Mouse (Mus musculus) liver, embryonic 14.5 days (tissue): ENCODE measurements around the gene Smim13.

Source experiments
- CTCF ChIP-seq: IDR thresholded peaks from 2 replicates; pipeline ENCODE4 v1.5.1; 2016; ENCODE audit warnings: antibody characterized with exemption, low read depth, control low read depth
- EP300 ChIP-seq: IDR thresholded peaks from 2 replicates; pipeline ENCODE4 v1.6.1; 2016; ENCODE audit warnings: antibody characterized with exemption, low read depth

DNA sequence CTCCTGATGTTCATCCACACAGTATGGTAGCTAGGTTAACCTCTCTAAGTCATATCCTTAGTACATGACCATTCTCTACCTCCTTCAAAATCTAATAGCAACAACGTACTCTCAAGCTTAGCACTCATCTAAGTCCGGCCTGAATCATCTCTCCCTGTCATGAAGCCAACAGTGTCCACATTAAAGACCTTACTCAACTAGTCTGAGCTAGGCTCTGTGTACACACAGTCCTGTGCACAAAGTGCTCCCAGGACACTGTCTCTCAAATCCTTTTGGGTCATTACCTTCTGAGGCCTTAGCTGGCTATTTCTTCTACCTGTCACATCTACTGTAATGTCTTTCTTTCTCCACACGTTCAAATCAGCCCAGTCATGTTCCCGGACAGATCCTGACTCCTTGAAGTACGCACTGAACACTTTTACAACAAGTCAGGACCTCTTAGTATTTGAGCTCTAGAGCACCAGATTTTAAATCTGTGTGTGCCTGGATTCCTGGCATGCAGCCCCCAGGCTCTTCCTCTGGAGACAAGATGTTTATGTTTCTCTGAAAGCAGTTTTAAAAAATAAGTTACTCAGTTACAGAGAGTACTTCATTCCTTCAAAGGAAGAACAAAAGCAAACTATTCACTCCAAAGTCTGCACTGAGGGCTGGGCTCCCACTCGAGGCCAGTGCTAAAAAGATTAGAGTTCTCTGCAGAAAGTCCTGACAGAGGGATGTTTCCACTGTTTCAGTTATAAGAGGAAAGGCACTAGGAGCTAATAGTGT is 36.9 kb upstream of the Smim13 start:
- TF ChIP-seq EP300 (no peak), CTCF (no peak)
